Mouse (Mus musculus) granulocyte monocyte progenitor cell, adult 5-6 weeks (primary cell): ENCODE results near the gene Cfap46. TPM values are rescaled to one million over a fixed set of nuclear protein-coding genes. Genes with fewer than 3 reads are reported as not detected.

ENCODE experiments used
- total RNA-seq, 2 experiments: library from RNA; stranded (forward) in 1 of 2; stranded (reverse) in 1 of 2; fragments of 200-712, 200-1000 nt in 1 of 2; fragments of >200 nt in 1 of 2; fragmentation: Nextera tagmentation in 1 of 2; gene quantifications; 2 replicates each; pipeline ENCODE4 v1.2.3; 2014 to 2017

Cfap46 gene
- total RNA-seq, 2 experiments from 2014 or later, result not detected

Other genes with a start within 250 kb of the Cfap46 start
- not detected in 2 replicates for gene Nkx6-2, start 101.0 kb downstream of the Cfap46 start, total RNA-seq (2014; fragmentation: Nextera tagmentation)
- not detected in 2 replicates for gene Nkx6-2, start 101.0 kb downstream of the Cfap46 start, total RNA-seq (2017)
- not detected in 2 replicates for gene Adgra1, start 150.4 kb upstream of the Cfap46 start, total RNA-seq (2014; fragmentation: Nextera tagmentation)
- gene Adgra1, start 150.4 kb upstream of the Cfap46 start, total RNA-seq (2017), result not detected in 2 replicates
- gene Kndc1, start 210.9 kb upstream of the Cfap46 start, total RNA-seq (2014; fragmentation: Nextera tagmentation), result not detected in 2 replicates
- not detected in 2 replicates for gene Kndc1, start 210.9 kb upstream of the Cfap46 start, total RNA-seq (2017)